Mouse (Mus musculus) G1E (cell line): ENCODE results near the gene Mertk.

Experiments
- CTCF ChIP-seq: IDR thresholded peaks from 2 replicates; pipeline ENCODE4 v1.5.1; 2012; ENCODE audit warnings: low read depth, low read length, inconsistent platforms, mixed read lengths
- GATA1 ChIP-seq: IDR thresholded peaks from 2 replicates; pipeline ENCODE4 v1.6.1; 2012; ENCODE audit warnings: borderline replicate concordance, low read length, inconsistent platforms, mixed read lengths
- GATA2 ChIP-seq: IDR thresholded peaks from 2 replicates; pipeline ENCODE4 v1.6.1; 2012; ENCODE audit warnings: low read depth, low read length, inconsistent platforms, borderline replicate concordance
- POLR2AphosphoS5 ChIP-seq: IDR thresholded peaks from 2 replicates; pipeline ENCODE4 v1.6.1; 2012; ENCODE audit warnings: low read depth, low read length, inconsistent platforms; ENCODE audit not compliant: insufficient replicate concordance

DNA sequence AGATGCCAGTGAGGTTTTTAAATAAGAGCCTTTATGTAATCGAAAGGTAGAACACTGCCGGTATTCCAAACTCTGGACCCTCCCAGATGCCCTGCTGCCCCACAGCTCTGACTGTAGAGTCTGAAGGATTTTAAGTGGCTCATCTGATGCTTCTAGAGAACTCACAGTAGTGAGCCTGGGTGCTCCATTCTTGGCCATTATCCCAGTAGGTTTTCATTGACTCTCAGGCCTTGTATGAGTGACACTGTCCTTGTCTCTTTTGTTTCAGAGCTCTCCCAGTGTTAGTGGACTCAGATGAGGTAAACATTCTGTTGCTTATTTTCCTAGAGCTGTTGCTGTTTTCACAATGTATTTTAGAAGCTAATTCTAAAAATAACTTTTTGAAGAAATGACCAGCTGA lies 151.3 kb downstream of the Mertk start:
- no peak for TF ChIP-seq CTCF
- no peak for TF ChIP-seq POLR2AphosphoS5
- TF ChIP-seq GATA1: no peak
- no peak for TF ChIP-seq GATA2
